Mouse (Mus musculus): ENCODE measurements around the gene Nufip1.
"Not testable (repeated sequence)": the region's sequence is repeated elsewhere in the genome, so short reads cannot be mapped to it uniquely, and the experiment has no call there.

The Nufip1 gene

DNA sequence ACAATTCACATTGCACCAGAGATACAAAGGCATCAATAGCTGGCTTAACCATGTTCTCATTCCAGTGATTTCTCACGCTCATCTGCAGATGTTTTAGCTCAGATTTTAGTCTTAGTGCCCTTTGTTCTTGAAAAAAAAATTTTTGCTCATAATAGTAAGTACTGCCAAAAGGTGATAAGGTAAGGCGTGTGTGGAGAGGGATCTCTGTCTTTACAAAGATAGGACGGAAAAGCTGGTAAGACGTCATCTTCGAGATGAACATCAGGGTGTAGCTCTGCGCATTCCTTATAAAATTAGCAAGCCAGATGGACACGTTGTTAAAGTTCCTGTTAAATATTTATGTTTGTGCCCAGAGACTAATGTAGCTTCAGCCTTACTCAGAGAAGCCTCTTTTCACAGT, 35.2 kb downstream of the Nufip1 start:
- no peak for DNase-seq

DNA sequence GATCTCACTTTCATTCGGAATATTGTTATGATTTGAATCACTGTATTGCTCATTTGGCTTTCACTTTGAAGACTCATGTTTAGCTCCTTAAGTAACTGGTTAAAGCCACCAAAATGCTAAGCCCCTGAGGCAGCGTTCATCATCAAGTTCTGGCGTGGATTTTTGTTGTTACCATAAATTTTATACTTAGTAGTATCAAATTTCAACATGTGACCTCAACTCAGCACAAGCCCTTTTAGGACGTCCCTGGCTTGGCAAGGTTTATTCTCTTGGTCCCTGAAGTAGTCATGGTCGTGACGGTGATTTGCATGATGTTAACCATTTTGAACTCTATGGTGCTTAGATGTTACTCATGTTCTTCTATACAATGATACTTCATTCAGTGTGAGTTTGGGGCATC, 36.4 kb downstream of the Nufip1 start:
- no peak for DNase-seq

DNA sequence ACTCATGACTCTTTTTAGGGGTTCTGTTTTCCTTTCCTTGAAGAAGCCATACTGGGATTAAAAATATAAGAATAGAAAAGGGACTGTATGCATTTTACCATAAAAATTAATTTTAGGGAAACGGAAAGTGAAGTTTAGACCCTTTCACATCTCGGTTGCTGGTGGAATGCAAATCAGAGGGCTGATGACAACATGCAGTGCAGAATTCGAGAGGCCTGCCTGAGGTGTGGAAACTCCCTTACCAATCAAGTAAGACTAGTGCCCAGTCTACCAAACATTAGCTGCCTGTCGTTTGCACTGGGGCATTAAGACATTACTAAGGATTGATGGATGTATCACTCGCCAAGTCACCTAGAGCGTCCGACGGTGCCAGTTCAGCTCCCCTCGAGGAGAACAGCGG, 37.6 kb downstream of the Nufip1 start:
- DNase-seq, result no peak

DNA sequence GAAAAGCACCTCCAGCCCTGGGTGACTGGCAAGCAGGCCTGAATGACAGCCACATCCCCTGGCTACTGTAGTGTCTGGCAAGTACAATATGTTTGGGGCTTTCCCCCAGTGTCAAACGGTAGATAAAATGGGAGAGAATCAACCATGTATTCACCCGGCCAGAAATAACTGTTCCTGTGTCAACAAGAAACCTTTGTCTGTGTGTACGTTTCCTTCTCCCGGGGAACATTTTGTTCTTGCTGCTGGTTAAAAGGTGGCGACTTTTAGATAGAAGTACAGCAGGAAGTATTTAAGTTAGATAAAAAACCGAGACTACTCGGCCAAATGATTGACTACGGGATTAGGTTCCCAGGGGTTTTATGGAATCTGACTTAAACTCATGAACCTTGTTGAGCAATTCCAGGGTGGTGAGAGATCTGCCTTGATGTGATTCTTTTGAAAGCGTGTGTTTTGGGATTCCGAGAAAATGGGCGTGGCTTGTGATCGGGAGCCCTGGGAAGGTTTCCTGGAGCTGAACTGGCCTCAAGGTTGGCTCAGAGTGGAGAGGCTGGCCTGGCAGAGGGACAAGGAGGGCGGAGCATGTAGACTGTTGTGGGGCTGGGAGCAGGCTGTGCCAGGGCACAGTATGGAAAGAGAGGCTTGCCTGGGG, 39.0 kb downstream of the Nufip1 start:
- peak; percentile 83 for DNase-seq

DNA sequence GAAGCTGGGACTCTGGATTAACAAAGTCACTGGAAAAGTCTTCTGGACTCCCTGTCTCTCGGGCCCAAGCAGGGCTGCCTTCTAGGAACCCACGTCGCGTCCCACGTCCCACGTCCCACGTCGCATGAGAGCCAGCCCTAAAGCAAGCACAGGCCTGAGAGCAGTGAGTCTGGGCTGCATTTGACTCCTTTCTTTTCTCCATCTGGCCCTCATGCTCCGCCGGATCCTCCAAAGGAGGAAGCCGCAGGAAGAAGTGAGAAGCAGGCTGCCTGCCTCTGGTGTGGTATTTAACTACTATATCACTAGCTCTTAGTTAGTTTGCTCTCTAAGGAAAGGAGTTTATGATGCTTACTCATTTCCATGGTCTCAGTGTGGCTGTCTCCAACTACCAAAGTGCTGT, 39.8 kb downstream of the Nufip1 start:
- no peak for DNase-seq

DNA sequence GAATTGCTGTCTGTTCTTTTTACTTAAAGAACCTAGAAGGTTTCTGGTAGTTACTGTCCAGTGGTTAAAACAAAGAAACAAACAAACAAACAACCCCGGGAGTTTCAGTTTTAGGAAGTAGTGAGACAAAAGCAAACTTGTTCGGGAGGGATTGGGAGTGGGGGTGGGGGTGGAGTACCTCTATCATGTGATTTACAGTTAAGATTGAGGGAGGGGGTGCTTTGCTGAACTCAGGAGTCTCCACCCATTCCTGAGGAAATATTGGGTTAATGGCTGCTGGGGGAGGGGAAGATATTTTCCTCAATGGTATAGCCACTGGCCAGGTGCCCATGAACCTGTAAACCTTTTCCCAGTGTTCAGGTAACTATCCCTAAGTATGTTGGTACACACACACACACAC, 40.3 kb downstream of the Nufip1 start:
- no peak for DNase-seq

DNA sequence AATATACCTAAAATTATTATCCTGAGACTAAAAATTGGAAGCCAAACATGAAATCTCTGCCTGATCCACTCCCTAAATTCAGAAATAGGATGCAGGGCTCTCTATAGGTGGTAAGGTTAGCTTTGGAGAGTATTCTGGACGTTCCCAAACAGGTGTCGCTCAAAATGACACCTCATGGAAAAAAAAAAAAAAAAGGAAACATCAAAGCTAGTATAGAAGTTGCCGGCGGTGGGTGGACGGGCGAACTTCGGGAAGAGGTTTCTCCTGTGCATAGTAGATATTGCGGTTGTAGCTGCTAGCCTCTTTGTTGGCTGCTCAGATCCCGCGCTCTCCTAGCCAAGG, 41.1 kb downstream of the Nufip1 start:
- DNase-seq, result no peak

DNA sequence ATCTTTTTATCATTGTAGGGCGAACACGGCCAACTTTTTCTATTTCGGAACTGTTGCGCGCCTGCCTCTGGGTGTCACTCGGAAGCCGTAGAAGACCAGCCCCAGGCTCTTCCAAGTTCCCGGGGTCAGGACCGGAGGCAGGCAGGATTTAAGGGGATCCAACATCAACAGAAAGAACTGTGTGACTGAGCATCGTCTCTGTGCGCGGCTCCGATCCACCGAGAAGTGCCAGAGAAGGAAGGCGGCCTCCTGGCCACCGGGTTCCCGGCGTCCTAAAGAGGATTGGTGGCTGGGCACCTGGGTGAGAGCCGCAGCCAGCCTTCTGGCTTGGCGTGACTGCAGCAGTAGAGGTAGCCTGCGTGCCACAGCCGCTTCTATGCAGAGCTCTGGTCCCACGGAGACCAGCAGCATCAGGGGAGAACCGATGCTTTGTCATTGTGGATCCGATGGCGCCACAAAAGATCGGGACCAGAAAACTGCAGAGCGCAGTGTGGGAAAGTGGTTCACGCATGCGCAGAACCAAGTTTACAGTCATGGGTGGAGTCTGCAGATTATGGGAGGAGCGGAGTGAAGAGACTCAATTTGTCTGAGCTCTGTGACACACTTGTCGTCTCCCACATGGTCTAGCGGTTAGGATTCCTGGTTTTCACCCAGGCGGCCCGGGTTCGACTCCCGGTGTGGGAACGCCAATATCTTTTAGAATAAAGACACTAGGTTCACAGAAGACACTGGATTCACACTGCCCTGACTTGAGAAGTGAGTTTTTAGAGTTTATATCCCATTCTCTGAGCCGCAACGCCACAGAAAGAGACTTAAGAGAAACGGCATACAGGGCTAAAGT, 41.7 kb downstream of the Nufip1 start:
- DNase-seq, result peak; percentile 95

DNA sequence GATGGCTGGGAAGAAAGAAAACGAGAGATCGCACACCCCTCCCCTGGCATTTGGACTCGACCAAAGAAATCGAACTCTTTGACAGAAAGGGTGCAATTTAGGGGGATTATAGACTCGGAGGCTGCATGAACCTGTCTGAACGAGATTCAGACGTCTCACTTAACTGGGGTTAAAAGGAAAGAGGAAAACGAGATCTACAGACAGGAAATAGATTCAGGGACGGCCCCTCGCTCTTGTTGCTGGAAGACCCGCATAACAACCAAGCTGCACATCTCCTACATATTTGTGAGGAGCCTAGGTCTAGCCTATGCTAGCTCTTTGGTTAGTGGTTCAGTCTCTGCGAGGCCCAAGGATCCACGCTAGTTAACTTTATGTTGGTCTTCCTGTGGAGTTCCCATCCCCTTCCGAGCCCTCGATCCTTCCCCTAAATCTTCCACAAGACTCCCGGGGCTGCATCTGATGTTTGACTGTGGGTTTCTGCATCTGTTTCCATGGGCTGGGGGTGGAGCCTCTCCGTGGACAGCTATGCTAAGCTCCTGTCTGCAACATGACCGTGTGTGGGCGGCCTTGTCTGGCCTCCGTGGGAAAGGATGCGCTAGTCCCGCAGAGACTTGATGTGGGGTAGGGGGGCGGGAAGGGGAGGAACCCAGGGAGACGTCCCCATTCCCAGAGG, 42.4 kb downstream of the Nufip1 start:
- no peak for DNase-seq

DNA sequence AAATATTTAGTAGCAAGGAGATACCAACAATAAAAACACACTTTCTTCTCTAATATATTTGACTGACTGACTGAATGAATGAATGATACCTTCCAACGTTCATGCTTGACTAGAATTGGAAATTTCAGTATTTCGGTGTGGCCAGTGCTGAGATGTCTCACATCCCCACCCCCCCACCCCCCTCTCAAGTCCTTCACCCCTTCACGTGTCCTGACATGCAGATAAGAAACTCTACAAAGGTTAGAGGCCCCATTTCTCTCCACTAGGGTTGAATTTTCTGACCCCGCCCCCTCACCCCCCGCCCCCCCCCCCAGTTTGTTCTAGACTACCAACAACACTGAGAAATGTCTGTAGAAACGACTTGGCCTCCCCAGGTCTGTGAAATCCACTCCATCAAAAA, 43.1 kb downstream of the Nufip1 start:
- no peak for DNase-seq

DNA sequence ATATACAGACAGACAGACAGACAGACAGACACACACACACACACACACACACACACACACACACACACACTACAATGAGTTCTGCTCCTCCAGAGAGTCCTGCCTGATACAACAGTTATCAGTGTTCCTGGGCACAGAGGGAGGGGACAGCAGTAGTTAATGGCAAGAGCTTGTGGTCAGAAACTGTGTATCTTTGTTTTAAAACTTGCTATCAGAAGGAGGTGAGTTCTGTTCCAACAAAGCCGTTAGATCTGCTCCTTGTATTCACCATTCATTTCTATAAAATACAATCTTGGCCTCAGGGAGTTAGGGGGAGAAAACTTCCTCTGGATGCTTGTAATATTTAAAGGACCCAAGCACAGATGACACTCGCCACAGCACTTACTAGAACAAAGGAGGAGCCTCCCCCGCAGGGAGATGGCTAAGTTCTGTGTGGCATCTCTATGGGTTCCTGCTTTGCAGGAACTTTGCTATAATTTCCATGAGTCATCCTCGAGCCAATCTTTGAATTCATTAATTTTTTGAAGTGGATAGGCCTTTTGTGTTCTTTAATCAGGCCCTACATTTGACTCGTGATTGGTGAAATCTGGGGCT, 47.6 kb downstream of the Nufip1 start:
- DNase-seq, result no peak

DNA sequence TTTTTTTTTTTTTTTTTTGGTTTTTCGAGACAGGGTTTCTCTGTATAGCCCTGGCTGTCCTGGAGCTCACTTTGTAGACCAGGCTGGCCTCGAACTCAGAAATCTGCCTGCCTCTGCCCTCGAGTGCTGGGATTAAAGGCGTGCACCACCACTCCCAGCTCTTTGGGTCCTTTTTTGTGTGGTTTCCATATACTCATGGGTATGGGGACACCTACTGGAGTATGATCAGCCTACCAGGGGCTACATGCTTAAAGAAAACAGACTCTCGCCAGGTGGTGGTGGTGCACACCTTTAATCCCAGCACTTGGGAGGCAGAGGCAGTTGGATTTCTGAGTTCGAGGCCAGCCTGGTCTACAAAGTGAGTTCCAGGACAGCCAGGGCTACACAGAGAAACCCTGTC, 49.9 kb downstream of the Nufip1 start:
- not testable (repeated sequence) for DNase-seq

DNA sequence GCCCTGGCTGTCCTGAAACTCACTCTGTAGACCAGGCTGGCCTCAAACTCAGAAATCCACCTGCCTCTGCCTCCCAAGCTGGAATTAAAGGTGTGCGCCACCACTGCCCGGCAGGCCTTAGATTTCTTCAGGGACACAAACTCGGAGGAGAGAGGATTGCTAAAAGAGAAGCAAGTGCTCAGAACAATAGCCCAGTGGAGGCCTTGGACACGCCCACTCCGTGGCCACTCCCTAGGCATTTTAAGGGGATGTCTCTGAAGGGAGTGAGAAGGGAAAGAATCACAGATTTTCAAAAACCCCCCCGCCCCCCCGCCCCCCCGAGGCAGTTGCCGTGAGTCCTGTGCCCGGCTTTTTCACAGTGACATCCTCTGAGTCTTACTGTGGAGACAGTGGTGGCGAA, 53.5 kb downstream of the Nufip1 start:
- DNase-seq, result no peak

DNA sequence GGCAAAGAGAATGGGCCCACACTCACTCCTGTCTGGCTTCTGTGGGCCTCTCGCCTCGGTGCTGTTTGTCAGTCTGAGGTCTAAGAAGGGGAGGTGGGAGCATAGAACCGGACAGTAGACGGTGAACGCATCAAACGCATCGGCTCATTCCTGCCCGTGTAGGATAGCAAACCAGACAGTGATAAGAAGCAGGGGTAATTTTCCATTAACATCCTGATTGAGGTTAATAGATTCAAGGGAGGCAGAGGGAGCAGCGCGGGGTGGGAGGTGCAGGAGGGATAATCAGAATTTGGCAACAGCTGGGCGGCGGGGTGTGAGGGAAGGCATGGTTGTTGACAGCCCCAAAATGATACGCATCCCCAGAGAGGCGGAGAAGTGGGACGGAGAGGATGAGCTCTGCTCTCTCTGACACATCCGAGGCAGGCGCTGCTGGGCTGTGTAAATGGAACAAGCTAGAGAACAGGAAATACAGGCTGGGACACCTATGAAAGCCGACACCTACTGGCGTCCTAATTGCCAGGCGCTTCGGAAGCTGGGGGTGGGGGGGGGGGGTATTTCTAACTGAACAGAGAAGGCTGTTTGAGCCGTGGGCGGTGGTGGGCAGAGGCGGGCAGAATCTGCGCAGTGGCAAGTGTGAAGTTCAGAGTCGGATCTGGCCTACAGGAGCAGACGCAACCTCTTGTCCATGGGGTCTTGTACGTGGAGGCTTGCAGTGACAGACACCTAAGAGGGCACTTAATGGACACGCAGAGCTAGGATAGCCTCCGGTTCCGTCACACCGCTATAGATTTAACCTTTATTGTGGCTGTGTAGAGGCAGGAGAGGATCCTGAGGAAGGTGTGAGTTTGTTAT, 54.4 kb downstream of the Nufip1 start:
- no peak for DNase-seq

DNA sequence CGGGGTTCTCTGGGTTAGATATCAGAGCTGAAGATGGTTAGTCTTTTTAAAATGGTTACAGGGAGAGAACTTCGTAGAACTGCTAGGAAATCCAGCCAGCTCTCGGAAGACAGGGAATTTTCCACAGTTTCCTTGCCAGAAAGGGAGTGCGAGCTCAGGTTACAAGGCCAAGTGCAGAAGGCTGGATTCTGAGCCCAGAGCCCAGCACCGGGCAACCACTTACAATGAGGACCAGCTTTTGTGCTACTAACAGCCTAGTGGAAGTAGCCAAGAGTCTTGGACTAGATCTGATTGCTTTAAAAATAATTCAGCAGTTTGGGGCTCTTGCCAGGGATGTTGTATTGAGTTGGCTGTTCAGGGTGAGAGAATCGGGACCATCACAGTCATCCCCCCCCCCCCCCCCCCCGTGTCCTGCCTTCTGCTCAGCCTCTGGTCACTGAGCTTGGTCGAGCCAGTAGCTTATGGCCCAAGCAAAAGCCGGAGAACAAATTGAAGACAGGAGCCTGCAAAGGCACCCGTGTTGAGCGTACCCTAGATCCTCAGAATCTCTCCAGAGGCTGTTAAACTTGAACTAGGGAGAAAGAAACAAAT, 59.3 kb downstream of the Nufip1 start:
- no peak for DNase-seq

DNA sequence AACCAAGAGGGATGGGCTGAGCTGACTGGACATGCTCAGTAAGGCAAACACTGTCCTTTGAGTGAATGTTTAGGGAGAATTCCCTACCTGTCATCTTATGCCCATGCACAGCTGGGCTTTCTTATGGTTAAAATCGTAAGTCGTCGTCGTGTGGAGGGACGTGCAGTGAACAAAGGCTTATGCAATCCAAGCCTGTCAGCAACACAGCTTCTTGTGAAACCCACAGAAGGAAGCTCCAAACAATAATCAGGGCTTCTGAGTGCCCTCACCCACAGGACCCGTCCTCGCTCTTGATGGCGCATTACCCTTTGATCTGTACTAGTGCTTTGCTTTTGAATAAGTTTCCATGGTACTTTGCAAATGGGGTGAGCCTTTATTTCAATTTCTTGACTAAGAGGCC, 60.6 kb downstream of the Nufip1 start:
- DNase-seq, result no peak

DNA sequence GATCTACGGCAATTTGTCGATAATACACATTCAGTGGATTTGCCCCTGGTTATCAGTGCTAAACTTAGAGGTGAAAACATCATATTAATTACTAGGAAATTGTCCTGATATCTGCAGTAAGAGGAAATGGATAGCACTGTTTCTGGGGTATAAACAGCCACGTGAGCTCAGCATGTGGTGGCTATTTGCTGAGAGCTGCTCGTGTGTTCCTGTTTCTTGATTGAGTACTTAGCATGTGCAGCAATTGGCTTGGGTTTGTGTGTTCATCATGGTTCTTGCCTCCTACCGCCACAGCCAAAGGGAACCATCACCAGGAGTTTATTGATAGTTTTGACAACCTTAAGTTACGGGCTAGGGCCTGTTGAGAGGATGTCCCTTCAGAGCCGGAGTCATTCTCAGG, 63.6 kb downstream of the Nufip1 start:
- DNase-seq, result no peak

DNA sequence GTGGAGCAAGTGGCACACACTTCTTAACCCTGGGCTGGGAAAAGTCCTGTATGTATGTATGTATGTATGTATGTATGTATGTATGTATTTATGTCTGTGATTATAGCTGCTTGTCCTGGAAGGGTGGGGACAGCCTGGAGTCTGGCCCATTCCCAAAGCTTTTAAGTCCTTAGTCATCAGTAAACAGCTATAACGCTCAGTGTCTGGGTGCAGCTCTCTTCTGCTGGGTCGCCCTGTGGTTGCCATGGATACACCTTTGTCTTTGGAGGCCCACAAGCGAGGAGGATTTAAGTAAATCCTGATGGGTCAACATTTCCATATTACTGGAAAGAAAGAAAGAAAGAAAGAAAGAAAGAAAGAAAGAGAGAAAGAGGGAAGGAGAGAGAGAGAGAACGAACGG, 65.1 kb downstream of the Nufip1 start:
- DNase-seq, result no peak

DNA sequence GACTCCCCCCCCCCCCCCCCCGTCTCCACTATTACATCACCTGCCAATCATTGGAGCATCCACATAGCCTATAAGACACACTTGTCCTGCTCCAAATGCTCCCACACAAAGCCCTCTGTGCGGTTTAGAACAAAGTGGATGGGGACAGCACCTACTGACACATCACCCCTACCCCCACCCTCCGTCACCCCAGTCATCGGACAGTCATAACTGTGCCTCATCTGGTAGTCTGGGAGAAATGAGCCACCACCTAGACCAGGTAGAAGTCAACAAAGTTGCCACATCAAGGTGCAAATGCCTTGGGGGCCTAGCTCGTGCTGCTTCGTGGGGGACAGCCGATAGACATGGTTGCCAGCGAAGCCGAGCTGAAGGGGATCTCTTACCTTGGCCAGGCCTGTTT, 66.5 kb downstream of the Nufip1 start:
- no peak for DNase-seq

DNA sequence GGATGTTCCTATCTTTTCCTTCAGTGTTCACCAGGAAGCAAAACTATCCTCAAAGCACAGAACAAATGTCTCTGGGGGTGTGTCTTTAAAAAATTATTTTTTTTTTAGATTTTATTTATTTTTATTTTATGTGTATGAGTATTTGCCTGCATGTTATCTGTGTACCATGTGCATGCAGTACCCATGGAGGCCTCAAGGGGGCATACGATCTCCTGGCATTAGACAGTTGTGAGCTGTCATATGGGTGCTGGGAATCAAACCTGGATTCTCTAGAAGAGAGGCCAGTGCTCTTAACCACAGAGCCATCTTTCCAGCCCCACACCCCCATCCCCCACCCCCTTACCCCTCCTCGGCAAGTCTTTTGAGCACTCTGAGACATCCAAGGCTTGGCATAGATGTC, 67.8 kb downstream of the Nufip1 start:
- no peak for DNase-seq

DNA sequence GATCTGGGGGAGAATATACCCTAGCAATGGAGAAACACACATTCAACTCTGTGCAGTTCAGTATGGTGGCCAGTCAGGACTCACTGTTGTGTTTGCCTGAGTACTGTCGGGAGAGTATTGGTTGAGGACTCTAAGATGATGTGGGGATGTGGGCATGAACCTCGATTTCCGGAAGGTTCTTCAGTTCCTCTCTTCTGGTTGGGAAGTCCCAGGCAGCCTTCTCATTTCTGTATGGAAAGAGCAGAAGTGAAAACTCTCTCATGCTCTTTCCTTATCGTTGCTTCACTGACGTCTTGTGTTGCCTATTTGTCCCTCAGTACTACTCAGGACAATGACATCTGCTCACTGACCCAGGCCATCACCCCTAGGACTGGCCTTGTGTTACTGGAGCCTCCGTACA, 68.7 kb downstream of the Nufip1 start:
- DNase-seq, result no peak

DNA sequence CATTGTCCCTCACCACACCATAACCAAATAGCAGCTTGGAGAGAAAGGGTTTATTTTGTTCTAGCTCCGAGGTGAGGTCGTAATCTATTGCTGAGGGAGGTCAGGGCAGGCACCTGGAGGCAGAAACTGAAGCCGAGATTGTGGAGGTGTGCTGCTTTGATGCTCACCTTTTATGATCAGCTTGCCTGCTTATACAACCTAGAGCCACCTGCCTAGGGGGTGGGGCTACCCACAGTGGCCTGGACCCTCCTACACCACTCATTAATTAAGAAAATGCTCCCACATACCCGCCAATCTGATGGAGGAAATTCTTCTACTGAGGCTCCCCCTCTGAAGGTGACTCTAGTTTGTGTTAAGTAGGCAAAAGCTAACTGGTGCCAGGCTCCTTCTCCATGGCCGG, 74.7 kb downstream of the Nufip1 start:
- peak; percentile 11 for DNase-seq

DNA sequence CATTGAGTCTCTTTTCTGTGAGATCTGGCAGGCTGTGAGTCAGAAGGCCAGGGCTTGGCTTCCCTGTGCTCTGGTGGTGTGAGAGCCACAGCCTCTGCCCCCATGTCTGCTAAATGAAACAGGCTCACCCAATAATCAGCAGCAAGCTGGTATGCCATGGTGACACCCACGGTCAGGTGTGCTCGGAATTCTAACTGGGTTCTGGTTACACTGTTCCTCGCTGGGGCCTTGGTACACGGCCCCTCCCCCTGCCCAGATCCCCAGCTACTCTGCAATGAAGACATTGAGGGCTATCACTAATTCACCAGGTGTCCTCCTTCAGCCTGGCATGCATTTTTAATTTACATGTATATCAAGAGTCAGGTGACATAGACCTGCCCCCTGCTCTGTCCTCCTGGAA, 75.6 kb downstream of the Nufip1 start:
- DNase-seq, result peak; percentile 15

All from kidney, adult 18-20 months (tissue).